Mouse (Mus musculus) adrenal gland, postnatal 10 days (tissue): ENCODE measurements around the gene Epb41l3. TPM values are rescaled to one million over a fixed set of nuclear protein-coding genes. Genes with fewer than 3 reads are reported as not detected.

Experiments used
- DNase-seq: peaks from one replicate; pipeline ENCODE4 v3.0.0; 2021; ENCODE audit warnings: mixed read lengths
- total RNA-seq, 2 experiments: library from RNA; stranded (reverse); gene quantifications; 2 replicates each; pipeline ENCODE4 v1.2.3; 2021

The Epb41l3 gene
- total RNA-seq, 2 experiments from 2014 or later: 17.9 to 27.0 TPM

DNA sequence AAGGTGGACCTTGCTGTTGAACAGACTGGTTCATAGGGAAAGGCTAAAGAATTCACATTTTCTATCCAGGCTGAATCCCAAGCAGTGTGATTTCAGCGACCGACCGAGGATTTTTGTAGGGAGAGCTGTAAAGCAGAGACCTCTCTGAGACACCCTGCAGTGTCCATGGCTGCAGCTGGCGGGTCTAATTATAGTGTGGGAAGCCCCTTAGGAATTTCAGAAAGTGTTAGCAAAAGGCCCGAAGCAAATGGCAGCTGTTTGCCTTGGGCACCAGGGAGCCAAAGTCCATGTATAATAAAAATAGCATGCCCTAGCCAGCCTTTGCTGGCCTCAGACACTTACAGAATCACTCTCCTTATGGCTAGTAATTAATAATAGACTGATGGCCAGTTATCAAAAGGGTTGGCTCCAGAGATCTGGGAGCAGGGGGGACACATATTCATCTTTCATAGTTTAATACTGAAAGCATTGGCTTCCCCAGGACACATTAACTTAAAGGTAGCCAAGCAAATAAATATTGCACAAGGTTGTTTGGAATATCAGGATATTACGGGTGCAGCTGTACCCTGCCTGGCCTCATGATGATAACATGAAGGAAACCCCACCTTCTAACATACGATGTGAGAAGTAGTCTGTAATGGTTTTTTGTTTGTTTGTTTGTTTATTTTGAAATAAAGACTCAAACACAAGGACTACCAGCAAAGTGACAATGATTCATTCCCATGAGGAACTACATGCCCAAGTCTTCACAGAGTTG, 106.3 kb downstream of the Epb41l3 start:
- no peak for DNase-seq

DNA sequence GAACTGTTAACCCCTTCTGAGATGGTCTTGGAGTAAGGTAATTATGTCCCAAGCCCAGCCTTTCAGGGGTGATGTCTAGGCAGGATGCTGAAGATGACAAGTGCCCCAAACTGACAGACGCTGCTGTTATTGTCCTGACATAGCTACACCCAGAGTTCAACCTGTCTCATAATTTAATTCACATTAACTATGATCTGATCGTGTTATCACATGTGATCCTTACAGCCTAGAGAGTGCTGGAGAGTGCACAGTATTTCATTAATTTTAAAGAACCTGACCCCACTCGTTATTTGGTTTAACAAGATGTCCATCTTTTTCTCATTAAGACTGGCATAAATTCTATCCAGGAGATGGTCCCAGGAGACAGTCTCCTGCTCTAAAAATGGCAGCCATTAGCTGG, 112.3 kb downstream of the Epb41l3 start:
- no peak for DNase-seq

DNA sequence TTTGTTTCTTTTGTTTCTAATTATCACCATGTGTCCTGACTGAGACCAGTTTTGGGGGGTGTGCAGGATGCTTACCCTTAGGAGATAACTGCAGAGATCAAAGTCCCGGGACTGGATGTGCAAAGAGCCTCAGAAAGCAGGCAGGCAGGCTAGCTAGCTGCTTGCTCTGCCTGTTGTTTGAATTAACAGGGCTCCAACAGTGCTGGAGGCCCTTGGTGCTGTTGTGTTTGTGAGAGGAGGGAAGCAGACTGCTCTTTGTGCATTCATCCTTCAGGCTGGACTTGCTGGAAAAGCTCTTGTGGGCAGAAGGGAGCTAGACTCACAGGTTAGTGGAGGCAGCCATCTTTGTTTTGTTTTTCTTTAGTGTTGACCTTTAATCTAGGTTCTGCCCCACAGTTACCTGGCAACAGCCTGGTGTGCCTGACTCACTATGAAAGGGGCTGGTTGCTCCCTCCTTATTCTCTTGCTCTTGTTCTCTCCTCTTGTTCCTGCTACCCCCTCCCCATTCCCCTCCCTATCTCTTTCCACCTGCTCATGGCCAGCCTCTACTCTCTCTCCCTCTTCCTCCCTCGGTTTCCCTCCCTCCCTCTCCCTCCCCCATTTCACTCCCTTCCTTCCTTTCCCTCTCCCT, 117.5 kb downstream of the Epb41l3 start:
- DNase-seq: no peak

DNA sequence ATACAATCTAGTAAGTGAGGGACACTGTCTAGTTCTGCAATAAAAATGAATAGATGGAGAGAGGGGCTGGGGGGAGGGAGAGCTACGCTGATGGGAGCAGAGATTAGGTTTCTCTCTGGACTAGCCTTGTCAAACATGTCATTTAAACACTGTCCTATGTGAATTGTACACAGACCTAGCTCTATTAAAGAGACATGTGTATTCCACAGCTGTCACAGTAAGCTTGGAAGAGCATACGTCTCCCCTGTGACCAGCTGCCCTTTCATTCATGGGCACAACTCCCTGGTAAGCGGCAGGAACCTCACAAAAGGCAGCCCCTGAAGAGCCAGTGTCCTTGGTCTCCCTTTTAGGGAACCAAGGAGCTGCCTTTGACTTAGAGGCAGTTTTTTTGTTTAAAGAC, 119.1 kb downstream of the Epb41l3 start:
- DNase-seq: no peak

DNA sequence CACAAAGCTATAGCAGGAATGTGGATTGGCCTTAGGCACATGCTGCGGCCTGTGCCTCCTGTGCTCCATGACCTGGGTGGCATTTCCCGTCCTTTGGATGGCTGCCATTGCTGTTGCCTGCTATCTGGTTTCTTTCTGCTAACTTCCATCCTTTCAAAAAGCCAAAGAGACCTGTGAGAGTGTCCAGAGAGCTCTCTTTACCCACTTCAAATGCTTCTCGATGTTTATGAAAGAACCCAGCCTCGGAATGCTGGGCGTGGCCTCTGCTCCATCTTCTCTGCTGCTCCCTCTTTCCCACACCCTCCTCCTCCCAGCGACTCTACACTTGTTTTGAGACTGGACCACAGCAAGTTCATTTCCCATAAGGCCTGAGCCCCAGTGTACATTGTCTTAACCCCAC, 120.3 kb downstream of the Epb41l3 start:
- DNase-seq: no peak

DNA sequence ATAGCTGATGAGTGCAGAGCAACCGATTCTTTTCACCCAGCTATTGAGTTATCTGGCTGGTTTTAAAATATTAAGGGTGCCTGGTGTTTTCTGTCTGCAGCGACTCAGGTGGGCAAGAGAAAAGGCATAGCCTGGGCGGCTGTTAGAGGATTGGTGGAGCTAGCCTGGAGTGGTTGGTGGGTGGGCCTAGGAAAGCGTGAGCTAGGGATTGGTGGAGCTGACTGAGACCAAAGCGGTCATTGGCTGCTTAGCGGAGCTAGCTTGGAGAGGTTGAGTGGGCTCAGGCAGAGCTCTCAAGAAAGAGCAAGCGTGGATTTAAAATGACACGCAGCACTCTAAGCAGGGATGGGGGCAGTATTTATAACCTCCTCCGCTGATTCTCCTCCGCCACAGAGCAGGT, 121.2 kb downstream of the Epb41l3 start:
- DNase-seq: no peak

DNA sequence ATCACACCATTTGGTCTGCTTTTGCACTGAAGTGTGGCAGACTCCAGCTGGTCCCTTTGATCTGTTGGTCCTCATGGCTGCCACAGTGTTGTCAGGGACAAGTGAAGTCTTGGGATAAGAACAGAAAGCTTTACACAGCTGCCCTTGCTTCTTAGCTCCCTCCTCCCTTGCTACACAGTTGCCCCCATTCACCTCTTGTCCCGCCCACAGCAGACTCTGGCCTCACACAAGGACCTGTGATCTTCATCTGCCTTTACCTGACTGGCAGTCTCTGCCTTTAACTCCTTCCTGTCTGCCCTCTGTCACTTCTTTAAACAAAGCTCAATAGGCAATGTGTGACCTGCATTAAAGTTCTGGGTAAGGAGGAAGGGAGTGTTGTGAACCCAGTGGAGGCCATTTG, 123.3 kb downstream of the Epb41l3 start:
- no peak for DNase-seq

DNA sequence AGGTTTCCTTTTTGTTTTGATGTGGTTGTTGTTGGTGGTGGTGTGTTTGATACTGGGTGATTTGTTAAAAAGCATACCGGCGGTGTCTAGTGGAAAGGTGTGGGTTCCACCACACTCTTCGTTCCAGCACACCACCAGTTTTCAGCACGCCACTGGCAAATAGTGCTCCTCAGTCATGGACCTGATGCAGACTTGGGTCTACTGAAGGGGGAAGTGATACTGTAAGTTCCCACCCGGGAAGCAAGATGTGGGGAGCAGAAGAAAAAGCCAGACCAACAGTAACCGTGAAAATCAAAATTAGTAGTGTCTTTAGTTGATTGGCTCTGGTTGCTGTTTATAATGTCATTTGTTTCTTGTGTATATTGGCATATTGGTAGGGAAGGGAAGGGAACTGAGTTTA, 124.3 kb downstream of the Epb41l3 start:
- DNase-seq: no peak

DNA sequence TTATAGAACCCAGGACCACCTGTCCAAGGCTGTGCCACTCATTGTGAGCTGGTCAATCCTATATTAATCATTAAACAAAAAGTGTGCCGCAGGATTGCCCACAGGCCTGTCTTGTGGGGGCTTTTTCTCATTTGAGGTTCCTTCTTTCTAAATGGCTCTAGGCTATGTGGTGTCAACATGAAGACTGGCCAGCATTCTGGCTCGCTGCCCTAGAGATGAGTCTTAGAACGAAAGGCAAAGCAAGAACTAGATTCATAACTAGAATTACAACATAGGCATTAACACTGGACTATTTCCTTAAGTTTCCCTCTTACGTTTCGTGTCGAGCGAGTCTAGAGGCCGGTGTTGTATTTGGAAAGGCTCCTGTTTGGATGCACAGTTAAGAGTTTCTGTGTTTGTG, 125.5 kb downstream of the Epb41l3 start:
- DNase-seq: no peak

DNA sequence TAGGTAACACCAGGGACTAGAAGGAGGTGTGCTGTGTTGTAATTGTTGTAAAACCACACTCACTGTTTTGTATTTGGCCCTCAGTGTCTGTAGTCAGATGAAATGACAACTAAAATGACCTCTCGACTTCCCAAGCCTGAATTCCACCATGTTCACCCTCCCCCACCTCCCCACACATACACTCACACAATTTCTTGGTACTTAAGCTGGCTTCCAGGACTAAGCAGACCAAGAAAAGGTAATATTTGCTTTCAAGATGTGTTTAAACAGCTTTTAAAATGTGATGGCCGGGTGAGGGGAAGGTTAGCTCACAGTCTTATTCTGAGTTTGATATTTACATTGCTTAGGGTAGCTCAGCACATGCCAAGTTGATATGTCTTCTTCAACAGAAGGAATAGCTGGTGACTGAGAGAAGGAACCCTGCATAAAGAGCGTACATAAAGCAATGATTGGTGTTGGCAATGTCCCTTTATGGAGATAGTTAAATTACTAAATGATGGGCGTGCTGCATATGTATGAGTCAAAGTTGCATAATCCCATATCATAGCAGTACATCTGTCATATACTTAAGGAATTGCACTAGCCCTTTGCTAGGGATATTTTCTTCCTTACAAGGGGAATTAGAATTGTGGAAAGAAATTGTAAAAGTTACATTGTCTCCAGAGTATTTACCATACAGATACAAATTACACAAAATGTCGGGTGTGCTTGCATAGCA, 130.0 kb downstream of the Epb41l3 start:
- no peak for DNase-seq

DNA sequence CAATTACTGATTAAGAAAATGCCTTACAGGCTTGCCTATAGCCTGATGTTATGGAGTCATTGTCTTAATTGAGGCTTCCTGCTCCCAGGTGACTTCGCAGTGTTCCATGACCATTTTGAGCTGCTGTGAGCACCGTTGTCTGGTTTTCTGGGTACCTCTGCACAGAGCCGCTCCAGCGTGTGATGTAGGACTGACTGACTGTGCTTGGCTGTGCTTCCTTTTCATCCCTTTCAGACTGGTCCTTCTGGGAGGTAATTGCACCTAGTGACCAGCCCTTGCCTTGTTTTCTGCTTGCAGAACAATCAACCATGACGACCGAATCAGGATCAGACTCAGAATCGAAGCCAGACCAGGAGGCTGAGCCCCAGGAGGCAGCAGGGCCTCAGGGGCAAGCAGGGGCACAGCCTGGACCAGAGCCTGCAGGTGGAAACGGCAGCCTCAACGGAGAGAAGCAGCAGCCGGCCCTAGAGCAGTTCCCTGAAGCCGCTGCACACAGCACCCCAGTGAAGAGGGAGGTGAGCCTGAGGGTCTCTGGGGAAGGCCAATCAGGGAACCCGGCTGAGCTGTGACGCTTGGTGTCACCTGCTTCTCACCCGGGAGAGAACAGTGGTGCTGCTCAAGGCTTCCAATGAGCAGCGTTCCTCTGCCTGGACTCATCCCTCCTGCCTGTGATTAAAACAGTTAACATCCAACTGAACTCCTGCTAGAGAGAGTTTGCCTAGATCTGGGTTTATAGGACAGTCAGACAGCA, 132.3 kb downstream of the Epb41l3 start:
- no peak for DNase-seq

DNA sequence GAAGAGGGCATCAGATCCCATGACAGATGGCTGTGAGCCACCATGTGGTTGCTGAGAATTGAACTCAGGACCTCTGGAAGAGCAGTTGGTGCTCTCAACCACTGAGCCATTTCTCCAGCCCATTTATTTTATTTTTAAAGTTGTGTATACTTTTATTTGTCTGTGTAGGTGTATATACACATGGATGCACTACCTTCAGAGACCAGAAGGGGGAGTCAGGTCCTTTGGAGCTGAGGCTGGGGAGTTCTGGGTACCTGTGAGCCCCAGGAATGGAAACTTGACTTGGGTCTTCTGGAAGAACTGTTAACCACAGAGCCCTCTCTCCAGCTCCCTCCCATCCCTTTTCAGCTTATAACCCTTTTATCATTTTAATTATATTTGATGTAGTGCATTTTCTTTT, 135.6 kb downstream of the Epb41l3 start:
- DNase-seq: no peak

DNA sequence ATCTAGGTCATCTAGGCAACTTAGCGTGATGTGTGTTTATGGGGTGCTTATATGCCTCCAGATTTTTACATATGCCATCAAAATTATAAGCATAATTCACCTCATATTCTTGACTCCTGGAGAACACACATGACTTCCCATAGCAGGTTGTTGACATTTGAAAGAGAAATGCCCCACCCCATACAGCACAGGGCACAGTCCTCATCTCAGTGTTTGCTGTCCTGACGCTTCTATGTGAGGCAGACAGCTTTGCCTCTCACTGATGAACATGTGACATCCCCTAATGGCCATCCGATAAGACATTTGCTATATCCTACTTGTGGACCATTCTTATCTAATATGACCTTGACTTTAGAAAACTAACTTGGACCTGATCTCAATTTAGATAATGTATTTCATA, 140.6 kb downstream of the Epb41l3 start:
- DNase-seq: no peak

DNA sequence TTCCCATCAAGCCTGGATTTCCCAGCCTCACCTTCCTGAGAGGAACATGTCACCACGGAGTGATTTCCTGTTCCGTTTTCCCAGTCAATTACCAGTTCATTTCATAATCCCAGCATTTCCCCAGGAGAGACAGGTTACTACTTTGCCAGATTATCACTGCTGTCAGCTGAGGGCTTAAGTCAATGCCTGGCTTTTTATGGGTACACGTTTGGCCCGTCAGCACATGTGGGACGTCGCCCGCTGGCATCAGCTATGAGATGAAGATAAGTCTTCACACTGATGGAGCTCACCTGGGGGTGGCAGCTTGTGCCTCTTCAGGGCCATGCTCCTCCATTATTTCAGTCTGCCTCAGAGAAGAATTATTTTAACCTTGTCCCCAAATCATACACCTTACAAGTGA, 145.4 kb downstream of the Epb41l3 start:
- no peak for DNase-seq

DNA sequence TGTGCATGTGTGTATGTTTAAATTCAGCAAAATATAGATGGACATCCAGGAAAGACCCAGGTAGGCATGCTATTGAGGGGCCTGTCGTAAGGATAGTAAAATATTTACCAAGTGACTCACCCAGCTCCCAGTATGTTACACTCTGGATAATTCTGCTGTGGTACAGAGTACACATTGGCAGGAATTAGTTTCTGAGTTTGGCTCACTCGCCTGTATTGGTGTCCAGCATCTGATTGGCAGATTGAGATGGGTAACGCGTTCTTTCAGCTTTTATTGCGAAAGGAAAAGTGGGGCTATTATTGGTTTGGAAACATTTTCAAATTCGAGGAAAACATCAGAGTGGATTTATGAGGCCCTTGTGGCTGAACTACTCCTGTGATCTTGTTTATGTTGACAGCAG, 145.9 kb downstream of the Epb41l3 start:
- no peak for DNase-seq

DNA sequence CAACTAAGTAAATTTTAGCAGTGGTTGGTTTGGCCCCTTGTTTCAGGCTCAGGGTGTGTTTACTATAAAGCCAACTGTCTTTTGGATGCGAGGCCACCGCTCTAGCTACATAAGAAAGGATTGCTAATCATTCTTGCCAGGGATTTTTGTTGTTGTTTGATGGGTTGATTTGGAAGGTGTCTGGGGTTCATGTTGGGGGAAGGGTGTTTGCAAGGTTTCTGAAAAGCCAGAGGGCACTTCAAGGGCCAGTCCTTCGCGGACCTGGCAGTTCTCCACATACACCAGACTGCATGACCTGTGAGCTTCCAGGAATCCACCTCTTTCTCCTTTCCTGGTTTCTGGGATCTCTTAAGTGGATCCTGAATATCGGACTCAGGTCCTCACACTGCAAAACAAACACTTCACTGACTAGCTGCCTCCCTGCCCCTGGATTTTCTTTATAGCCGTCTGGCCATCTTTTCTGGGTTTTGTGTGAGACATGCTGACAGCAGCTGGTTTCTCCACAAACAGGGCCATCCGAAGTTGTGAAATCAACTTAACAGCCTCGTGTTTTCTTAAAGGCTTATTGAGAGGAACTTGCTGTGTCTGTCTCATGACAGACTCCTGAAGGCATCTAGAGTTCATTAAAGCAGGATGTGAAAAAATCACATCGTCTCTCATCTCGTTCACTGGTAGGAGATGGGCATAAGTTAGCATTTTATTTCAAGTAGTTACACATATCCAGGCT, 146.6 kb downstream of the Epb41l3 start:
- DNase-seq: no peak

DNA sequence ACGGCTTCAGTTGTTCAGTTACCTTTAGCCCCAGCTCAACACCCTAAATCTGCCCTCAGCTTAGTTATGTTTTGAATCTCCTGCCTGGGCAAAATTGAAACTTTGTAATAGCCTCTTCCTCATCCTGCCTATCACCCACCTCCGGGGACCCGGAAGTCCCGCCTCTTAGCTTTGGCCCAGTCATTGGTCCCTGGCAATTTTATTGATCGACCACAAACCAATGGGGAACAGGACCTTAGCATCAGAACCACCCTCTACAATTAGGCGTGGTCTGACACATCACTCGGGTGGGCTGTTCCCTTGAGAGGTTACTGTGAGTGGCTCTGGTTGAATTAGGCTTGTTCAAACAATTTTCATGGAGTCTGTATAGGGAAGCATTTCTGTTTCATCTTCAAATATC, 150.5 kb downstream of the Epb41l3 start:
- no peak for DNase-seq

DNA sequence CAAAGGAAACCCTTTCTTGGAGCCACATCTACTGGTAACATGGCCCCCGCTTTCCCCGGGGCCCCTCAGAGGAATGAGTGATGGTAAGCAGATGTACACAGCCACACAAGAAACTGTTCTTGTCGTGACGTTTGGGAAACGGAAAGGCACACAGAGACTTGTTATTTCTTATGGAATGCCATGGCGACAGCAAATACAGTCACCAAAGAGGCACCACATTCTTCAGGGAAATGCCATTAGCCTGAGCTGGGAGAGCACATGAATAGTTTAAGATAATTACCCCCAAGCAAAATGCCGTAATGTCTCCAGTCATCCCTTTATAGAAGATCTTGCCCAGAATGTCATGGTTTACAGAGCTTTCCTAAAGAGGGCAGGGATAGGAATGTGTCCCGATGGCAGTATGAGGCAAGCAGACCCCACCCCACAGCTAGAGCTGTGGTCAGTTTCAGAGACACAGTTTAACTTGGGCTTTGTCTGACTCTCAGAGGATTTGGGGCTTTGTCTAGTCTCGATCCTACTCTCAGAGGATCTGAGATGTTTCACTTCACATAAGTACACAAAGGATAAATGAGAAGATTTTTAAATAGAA, 152.0 kb downstream of the Epb41l3 start:
- no peak for DNase-seq

DNA sequence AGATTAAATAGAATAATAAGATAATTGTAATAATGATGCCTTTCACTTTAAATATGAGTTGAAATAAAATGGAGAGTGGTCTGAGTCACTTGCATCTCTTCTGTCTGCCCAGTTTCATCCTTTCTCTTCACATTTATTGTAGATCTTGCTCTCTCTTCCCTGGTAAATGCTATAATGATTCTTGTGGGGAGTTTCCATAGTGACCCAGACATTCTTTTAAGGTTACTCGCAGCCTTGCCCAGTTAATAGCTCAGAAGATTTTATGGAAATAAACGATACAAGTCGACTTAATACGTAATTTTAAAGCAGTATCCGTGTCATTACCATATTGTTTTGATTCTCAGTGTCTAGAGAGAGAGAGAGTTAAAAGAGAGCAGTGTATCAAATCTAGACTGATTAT, 154.0 kb downstream of the Epb41l3 start:
- no peak for DNase-seq

DNA sequence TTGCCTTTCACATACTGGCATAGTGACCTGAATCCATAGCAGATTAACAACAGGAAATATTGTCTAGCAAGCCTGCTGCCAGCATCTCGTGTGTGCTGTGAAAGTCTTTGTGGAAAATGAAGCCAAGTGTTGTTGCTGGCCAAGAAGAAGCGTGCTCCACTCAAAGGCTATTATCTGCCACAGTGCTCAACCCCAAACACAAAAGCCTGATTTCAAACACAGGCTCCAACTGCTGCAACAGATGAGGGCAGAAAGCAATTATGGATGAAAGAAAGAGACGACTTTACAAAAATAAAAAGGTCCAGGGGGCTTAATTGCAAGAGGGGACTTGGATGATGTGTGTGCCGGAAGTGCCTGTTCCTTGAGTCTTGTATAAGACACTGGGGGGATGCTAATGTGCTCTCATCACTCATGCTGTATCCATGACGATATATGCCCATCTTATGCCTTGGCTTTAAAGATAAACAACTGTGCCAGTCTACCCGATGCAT, 154.7 kb downstream of the Epb41l3 start:
- DNase-seq: no peak

DNA sequence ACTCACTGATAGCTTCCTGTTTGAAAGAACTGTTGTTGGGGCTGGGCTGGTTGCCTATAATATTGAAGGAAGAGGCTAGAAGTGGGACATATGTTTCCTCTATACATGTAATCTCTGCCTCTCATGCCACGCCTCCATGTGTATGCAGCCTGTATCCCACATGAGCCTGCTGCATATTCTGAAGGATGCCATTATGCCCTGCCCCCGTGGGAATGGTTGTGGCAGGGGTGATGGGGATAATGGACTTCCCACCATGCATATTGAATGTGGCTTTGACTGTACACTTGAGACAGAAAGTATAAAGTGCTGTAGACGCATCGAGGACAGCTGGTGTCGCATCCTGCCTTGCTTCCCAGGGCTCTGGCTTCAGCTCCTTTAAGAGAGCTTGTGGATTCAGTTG, 155.9 kb downstream of the Epb41l3 start:
- DNase-seq: no peak

DNA sequence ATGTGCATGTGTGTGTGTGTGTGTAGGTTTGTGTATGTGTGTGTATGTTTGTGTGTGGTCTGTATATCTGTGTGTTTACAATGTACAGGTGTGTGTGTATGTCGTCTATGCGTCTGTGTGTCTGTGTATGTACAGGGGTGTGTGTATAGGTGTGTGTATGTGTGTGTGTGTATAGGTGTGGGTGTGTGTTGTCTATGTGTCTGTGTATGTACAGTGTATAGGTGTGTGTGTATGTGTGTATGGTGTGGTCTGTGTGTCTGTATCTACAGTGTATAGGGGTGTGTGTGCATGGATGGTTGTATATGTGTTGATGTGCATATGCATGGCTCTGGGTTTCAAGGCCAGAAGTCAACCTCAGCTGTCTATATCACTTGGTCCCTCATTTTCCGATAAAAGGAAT, 161.7 kb downstream of the Epb41l3 start:
- no peak for DNase-seq
